Mouse (Mus musculus): Measurements from ENCODE around the gene Pigyl. TPM values are rescaled to one million over a fixed set of nuclear protein-coding genes. Genes with fewer than 3 reads are reported as not detected.

Pigyl gene
- 20.4 and 21.5 TPM in 2 replicates for polyA plus RNA-seq (2011; ENCODE audit: insufficient read length, low read depth, missing spikeins)

DNA sequence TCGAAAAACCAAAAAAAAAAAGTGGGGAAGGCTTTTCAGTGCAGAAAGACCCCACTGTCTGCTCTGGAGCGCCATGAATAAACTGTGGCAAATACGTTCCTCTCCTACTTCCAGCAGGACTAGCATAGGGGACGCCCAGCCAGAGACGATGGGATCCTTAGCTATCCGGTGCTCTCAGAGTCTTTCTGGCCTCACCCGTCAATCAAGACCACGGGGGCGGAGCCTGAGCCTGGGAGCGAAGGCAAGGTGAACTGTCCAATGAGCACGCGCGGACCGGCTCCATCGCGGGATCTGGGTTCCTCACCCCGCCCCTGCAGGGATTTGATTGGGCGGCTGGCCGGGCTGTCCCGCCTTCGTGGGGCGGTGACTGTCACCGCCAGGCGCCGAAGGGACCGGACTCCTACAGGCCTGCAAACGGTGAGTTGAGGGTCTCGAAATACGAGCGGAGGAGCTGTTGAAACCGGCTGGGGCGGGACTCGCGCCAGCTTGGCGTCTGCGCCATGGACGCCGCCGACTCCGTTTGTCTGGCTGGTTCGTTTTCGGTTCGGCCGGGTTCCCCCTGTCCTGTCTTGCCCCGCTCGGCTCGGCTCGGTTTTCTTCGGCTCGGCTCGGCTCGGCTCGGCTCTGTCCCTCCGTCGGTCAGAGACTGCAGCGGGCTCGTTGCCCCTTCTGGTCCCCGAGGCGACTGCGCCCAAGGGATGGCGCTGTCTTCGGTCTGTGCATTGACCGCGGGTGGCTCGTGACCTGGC, at the start of gene Pigyl:
TSS of gene Pigyl (plus strand) at position 350 of the 749 bp plus-strand sequence.
- peak; percentile 40; the same call in 1 of the 2 replicates for TF ChIP-seq CTCF (IDR thresholded peaks at IDR 0.05; ENCODE audit: borderline replicate concordance, insufficient read depth, low read length)
- peak; percentile 85 for TF ChIP-seq POLR2A (IDR thresholded peaks at IDR 0.05; ENCODE audit: low read depth, low read length)
- Histone ChIP-seq H3K27ac (ENCODE audit: insufficient read depth, low read length) (peak within 1 kb of the TSS; percentile 53), H3K4me1 (ENCODE audit: control insufficient read depth, insufficient read depth, low read length) (no peaks in the 10 kb centered on the region), H3K4me3 (ENCODE audit: insufficient read depth, low read length) (peak within 1 kb of the TSS; percentile 70)

DNA sequence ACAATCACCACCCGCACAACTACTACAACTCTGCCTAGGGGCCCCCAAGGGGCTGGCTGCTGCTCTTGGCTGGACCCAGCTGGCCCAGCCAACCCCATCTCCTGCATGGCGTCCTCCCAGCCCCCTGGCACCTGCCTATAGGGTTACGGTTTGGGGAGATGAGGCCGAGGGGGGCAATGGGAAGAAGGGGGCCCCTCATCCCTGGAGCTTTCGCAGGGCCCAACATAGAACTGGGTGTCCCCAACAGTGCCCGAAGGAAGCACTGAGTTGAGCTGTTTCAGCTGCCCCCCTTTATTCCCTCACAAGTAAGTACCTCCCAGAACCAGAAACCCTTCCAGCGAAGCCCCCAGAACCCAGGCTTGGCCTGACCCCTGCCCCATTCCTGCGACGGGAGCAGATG, 48.5 kb upstream of the Pigyl start:
- H3K27ac ChIP-seq (ENCODE audit: insufficient read depth, low read length) = no peak overlapping the region
- H3K4me1 ChIP-seq (ENCODE audit: control insufficient read depth, insufficient read depth, low read length) = no peaks in the 10 kb centered on the region
- TF ChIP-seq CTCF (IDR thresholded peaks at IDR 0.05; ENCODE audit: borderline replicate concordance, insufficient read depth, low read length) (no peak), POLR2A (IDR thresholded peaks at IDR 0.05; ENCODE audit: low read depth, low read length) (no peak)
- H3K4me3 ChIP-seq (ENCODE audit: insufficient read depth, low read length) = no peak overlapping the region

DNA sequence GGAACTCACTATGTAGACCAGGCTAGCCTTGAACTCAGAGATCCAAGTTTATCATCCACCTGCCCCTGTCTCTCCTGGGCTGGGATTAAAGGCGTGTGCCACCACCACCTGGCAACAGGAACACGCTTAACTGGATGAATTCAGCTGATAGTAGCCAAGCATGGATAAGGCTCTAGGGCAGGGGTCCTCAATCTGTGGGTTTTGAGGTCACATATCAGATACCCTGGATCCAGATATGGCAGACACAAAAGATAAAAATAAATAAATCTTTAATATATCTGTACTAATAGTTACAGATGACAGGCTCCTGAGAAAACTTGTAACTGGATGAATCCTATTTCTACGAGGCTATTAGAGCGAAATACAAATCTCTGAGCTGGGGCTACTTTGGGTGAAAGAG, 41.0 kb upstream of the Pigyl start:
- TF ChIP-seq POLR2A (IDR thresholded peaks at IDR 0.05; ENCODE audit: low read depth, low read length) (no peak), CTCF (IDR thresholded peaks at IDR 0.05; ENCODE audit: borderline replicate concordance, insufficient read depth, low read length) (no peak)
- peak overlapping the region; percentile 79 for H3K4me3 ChIP-seq (ENCODE audit: insufficient read depth, low read length)
- H3K27ac ChIP-seq (ENCODE audit: insufficient read depth, low read length) = no peak overlapping the region
- no peaks in the 10 kb centered on the region for H3K4me1 ChIP-seq (ENCODE audit: control insufficient read depth, insufficient read depth, low read length)

DNA sequence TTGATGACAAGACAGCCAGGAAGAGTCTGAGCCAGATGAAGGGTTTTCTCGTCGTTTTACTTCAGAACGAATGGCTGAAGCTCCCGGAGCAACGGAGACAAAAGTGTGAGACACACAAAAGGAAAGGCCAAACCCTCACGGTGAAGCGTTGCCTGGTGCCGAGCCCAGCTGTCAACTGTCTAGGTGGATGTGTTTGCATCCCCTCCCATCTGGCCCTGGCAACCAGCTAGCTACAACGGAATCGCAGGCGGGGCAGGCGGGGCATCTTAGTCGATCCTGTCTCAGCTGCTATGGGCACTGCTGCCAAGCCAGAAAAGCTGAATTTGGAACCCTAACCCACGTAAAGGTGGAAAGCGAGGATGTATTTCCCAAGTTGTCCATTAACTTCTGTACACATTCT, 40.6 kb upstream of the Pigyl start:
- Histone ChIP-seq H3K4me1 (ENCODE audit: control insufficient read depth, insufficient read depth, low read length) (no peaks in the 10 kb centered on the region), H3K4me3 (ENCODE audit: insufficient read depth, low read length) (peak overlapping the region; percentile 79), H3K27ac (ENCODE audit: insufficient read depth, low read length) (no peak overlapping the region)
- TF ChIP-seq CTCF (IDR thresholded peaks at IDR 0.05; ENCODE audit: borderline replicate concordance, insufficient read depth, low read length) (no peak), POLR2A (IDR thresholded peaks at IDR 0.05; ENCODE audit: low read depth, low read length) (no peak)

DNA sequence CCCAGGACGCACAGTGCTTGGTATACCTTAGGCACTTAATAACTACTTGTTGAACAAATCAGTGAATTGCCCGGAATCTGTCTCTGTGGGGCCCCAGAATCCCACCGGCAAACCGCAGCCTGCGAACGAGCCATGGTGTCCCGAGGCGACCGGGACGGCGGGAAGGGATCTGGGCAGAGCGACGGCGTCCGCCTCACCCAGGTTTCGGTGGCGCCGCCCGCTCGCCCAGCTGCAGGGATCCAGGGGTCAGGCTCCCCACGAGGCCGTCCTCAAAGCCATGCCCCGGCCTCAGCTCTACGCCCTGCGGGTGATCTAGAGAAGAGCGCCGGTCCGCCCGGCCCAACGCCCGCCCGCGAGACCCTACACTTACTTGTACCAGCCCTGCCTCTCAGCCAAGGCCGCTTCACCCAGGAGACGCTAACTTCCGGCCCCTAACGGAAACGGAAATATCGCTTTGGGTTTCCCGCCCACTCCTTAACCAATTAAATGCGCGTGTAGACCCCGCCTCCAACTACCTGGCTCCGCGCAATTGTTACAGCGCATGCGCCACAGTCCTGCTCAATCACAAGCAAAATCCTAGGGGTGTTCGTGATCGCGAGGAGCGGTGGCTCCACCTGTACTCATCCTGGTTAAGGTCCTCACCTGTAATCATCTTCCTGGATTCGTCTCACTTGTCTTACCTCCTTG, 39.8 kb upstream of the Pigyl start, which contains the start of gene Elof1:
TSS of gene Elof1 (minus strand) at position 433 of the 687 bp plus-strand sequence.
- H3K4me1 ChIP-seq (ENCODE audit: control insufficient read depth, insufficient read depth, low read length) = no peaks in the 10 kb centered on the region
- TF ChIP-seq CTCF (IDR thresholded peaks at IDR 0.05; ENCODE audit: borderline replicate concordance, insufficient read depth, low read length) (no peak), POLR2A (IDR thresholded peaks at IDR 0.05; ENCODE audit: low read depth, low read length) (peak; percentile 96)
- no peak within 1 kb of the TSS for H3K27ac ChIP-seq (ENCODE audit: insufficient read depth, low read length)
- H3K4me3 ChIP-seq (ENCODE audit: insufficient read depth, low read length) = peak within 1 kb of the TSS; percentile 79

DNA sequence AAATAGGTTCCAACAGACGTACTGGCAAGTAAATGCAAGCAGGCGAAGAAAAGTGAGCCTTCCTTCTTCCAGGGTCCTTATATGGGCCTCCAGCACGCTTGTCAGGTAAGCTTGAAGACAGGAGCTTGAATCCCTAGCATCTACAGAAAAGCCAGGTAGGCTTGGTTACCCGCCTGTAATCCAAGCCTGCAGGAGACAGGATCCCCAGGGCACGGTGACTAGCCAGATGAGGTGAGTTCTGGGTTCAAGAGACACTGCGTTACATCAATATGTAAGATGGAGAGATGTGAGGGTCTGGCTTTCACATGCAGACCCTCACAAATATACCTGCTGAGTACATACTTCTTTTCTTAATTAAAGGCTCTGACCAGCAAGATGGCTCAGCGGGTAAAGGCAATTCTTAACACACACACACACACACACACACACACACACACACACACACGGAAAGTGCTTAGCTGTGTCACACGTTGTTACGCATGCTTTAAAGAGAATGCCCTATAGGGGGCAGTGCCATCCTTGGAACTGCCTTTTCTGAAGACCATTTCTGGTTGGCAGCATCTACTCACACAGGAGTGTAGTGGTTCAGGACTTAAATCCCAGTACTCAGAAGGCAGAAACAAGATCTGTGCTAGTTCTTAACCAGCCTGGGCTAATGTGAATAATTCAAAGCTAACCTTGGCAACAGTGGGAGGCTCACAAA, 38.7 kb upstream of the Pigyl start:
- Histone ChIP-seq H3K4me3 (ENCODE audit: insufficient read depth, low read length) (no peak overlapping the region), H3K27ac (ENCODE audit: insufficient read depth, low read length) (no peak overlapping the region), H3K4me1 (ENCODE audit: control insufficient read depth, insufficient read depth, low read length) (no peaks in the 10 kb centered on the region)
- TF ChIP-seq CTCF (IDR thresholded peaks at IDR 0.05; ENCODE audit: borderline replicate concordance, insufficient read depth, low read length) = no peak
- TF ChIP-seq POLR2A (IDR thresholded peaks at IDR 0.05; ENCODE audit: low read depth, low read length) = no peak

DNA sequence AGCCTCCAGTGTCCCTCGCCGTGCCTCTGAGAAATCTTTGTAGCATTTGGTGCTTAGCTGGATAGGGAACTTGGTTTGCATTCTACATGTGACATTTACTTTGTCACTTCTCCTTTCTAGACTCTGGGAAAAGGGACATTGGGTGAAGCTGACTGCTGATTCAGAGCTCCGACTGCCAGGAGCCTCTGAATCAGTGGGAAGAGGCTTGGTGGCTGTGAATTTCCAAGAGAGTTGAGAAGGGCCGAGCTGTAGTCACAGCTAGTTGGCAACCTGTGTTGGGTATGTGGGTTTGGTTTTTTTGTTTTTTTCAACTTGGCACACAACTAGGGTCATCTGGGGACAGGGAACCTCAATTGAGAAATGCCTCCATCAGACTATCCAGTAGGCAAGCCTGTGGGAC, 37.1 kb upstream of the Pigyl start:
- no peak for TF ChIP-seq CTCF (IDR thresholded peaks at IDR 0.05; ENCODE audit: borderline replicate concordance, insufficient read depth, low read length)
- no peak for TF ChIP-seq POLR2A (IDR thresholded peaks at IDR 0.05; ENCODE audit: low read depth, low read length)
- H3K4me3 ChIP-seq (ENCODE audit: insufficient read depth, low read length) = no peak overlapping the region
- no peak overlapping the region for H3K27ac ChIP-seq (ENCODE audit: insufficient read depth, low read length)
- H3K4me1 ChIP-seq (ENCODE audit: control insufficient read depth, insufficient read depth, low read length) = no peaks in the 10 kb centered on the region

DNA sequence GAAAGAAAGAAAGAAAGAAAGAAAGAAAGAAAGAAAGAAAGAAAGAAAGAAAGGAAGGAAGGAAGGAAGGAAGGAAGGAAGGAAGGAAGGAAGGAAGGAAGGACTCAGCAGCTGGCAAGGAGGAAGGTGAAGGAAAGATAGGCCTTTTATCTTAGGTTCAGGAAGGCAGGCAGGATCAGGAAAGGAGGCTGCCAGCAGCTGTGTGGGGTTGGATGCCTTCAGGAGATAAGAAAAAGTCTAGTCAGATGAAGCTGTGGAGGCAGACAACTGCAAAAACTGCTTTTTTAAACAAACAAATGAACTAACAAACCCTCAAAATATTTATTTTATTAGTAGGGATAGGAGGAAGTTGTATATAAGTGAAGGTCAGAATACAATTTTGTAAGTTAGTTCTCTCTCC, 35.1 kb upstream of the Pigyl start:
- no peak overlapping the region for H3K4me3 ChIP-seq (ENCODE audit: insufficient read depth, low read length)
- TF ChIP-seq CTCF (IDR thresholded peaks at IDR 0.05; ENCODE audit: borderline replicate concordance, insufficient read depth, low read length) (no peak), POLR2A (IDR thresholded peaks at IDR 0.05; ENCODE audit: low read depth, low read length) (no peak)

DNA sequence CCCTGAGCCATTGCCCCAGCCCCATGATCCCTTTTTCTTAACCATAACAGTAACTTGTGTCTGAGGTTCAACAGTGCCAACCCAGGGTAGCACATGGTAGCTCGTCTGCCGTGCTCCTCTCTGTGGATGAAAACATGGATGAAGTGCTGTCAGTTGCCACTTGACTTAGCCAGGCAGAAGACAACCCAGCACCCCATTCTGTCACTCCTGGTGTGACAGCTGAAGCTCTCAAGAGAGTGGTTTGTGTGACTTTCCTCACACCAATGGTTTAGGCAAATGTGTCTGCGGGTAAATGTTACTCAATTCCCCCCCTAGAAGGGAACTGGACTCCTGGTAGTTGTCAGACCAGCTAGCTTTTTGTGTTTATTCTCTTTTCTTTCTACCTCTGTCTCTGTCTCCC, 34.6 kb upstream of the Pigyl start:
- H3K27ac ChIP-seq (ENCODE audit: insufficient read depth, low read length) = no peak overlapping the region
- H3K4me3 ChIP-seq (ENCODE audit: insufficient read depth, low read length) = no peak overlapping the region
- TF ChIP-seq CTCF (IDR thresholded peaks at IDR 0.05; ENCODE audit: borderline replicate concordance, insufficient read depth, low read length) (no peak), POLR2A (IDR thresholded peaks at IDR 0.05; ENCODE audit: low read depth, low read length) (no peak)
- H3K4me1 ChIP-seq (ENCODE audit: control insufficient read depth, insufficient read depth, low read length) = no peaks in the 10 kb centered on the region

More for the DNA sequence above, 35.1 kb upstream of the Pigyl start:
- H3K27ac ChIP-seq (ENCODE audit: insufficient read depth, low read length) = no peak overlapping the region
- no peaks in the 10 kb centered on the region for H3K4me1 ChIP-seq (ENCODE audit: control insufficient read depth, insufficient read depth, low read length)
